Mouse (Mus musculus): ENCODE measurements at regions not wholly inside any gene's neighbourhood (a gene's known extent, or its start where the extent isn't known, plus 50 kb on each side); places are given as distances from the start of the nearest gene placed in this dataset.

GRCm38 (mm10) chr6:75805223-75805622, 692.4 kb downstream of the Gm9008 start:
- DNase-seq (ENCODE audit: inconsistent age in 2 of 2, low spot score in 1 of 2): peak in 1 of 2 experiments; percentile 42

GRCm38 (mm10) chr6:75799993-75800392, 697.6 kb downstream of the Gm9008 start:
- no peak for DNase-seq (ENCODE audit: inconsistent age in 2 of 2, low spot score in 1 of 2)

- DNase-seq (ENCODE audit: inconsistent age in 2 of 2, low spot score in 1 of 2): no peak
These were observed 698.0 kb downstream of the Gm9008 start for GRCm38 (mm10) chr6:75799546-75799945.

GRCm38 (mm10) chr6:75782680-75783079, 714.9 kb downstream of the Gm9008 start:
- DNase-seq (ENCODE audit: inconsistent age in 2 of 2, low spot score in 1 of 2): no peak

- DNase-seq (ENCODE audit: inconsistent age in 2 of 2, low spot score in 1 of 2): no peak
These were observed 734.5 kb downstream of the Gm9008 start for GRCm38 (mm10) chr6:75763041-75763440.

GRCm38 (mm10) chr6:75756184-75756583, 741.4 kb downstream of the Gm9008 start:
- DNase-seq (ENCODE audit: inconsistent age in 2 of 2, low spot score in 1 of 2): no peak
